Mouse (Mus musculus) myocyte (in vitro differentiated cells): Measurements from ENCODE around the gene Acadm.

ENCODE experiments used
- MAX ChIP-seq: IDR thresholded peaks from one replicate; pipeline ENCODE4 v1.6.1; 2011; ENCODE audit warnings: low read depth, mild to moderate bottlenecking, control low read depth
- MYOD1 ChIP-seq, 3 experiments: IDR thresholded peaks; one replicate each; pipeline ENCODE4 v1.6.1; 2011; ENCODE audit warnings: control low read depth in 2 of 3, low read depth in 2 of 3, mild to moderate bottlenecking in 2 of 3, moderate library complexity in 1 of 3; ENCODE audit not compliant: insufficient read length in 2 of 3, control insufficient read depth in 1 of 3
- MYOG ChIP-seq, 3 experiments: IDR thresholded peaks; one replicate each; pipeline ENCODE4 v1.6.1; 2011; ENCODE audit warnings: control low read depth in 2 of 3, low read depth in 2 of 3, mild to moderate bottlenecking in 2 of 3; ENCODE audit not compliant: insufficient read length in 2 of 3, control insufficient read depth in 1 of 3, insufficient read depth in 1 of 3
- POLR2A ChIP-seq: IDR thresholded peaks from one replicate; pipeline ENCODE4 v1.6.1; 2011; ENCODE audit warnings: low read depth, mild to moderate bottlenecking, control low read depth, moderate library complexity; ENCODE audit not compliant: insufficient read length
- POLR2AphosphoS2 ChIP-seq: IDR thresholded peaks from one replicate; pipeline ENCODE4 v1.6.1; 2011; ENCODE audit warnings: low read depth, control low read depth; ENCODE audit not compliant: insufficient read length
- TCF12 ChIP-seq: IDR thresholded peaks from one replicate; pipeline ENCODE4 v1.6.1; 2011; ENCODE audit warnings: mild to moderate bottlenecking, control low read depth; ENCODE audit not compliant: poor library complexity, insufficient read depth, severe bottlenecking
- USF1 ChIP-seq: IDR thresholded peaks from one replicate; pipeline ENCODE4 v1.6.1; 2011; ENCODE audit warnings: low read depth, mild to moderate bottlenecking, control low read depth, moderate library complexity

DNA sequence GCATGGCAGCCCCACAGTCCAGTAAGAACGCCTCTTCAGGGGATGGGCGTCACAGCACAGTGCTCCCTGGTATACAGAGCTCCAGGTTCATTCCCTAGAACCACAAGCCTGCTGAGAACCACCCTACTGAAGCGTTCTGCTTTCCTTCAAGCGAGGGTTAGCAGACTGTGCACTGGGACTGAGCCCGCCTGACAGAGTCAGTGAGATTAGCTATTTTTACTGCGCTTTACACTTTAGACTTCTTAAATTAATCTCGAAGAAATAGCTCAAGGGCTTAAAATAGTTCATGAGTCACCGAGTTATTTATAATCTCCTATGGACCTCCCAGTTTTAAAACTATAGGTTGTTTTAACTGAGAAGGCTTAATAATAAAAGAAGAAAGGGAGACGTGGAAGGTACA lies 8.6 kb downstream of the Acadm start:
- TF ChIP-seq POLR2A (no peak), MAX (no peak), MYOD1 (IDR thresholded peaks at IDR 0.05; ENCODE audit: control insufficient read depth in 1 of 3, insufficient read length in 2 of 3, low read depth in 2 of 3) (no peak), POLR2AphosphoS2 (no peak), TCF12 (no peak), USF1 (no peak), MYOG (IDR thresholded peaks at IDR 0.05; ENCODE audit: control insufficient read depth in 1 of 3, insufficient read depth in 1 of 3, insufficient read length in 2 of 3, low read depth in 2 of 3) (no peak)
